ENCODE assay signal across 15 mouse cellular contexts in the genomic region with DNA sequence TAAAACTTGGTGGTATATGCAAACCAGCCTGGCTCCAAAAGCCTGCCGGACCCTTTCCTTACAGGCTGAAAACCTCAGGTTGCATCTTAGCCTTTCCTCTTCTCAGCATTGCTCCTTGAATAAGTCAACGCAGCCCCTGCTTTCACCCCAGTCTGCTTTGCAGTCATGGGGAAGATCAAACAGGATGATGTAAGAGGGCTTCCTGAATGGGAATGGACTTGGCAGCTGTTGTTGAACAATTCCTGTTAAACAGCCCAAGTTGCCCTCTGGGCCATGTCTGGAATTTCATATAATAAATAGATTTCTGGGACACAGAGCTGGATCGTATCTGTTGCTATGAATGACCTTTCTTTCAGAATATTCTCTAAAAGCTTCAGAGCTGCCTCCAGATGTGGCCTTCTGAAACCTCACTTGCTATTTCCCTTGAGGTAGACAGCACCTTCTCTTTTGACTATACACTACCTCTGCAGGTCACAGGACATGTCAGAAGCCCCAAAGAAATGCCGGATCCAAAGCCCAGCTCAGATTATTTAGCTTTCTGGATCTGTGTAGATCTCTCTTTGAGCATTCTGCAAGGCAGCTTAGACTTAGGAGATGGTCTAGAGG. TPM values are rescaled to one million over a fixed set of nuclear protein-coding genes. Genes with fewer than 3 reads are reported as not detected.
A peak's percentile ranks its signal among the peaks of the same experiment; 100 is the strongest.
DNase-seq lines count a peak whose midpoint lies in the region; ATAC-seq and TF ChIP-seq lines count a peak whose summit lies in the region.
"Had no signal": no experiment of that assay in that cellular context is flagged by ENCODE, and none has a peak within 500 bp of the region (broad histone marks: within the 10 kb centered on the region; RNA-seq: fewer than 3 reads in every experiment).

No protein-coding gene starts in this region.

- WGBS in kidney, adult 2 months, result 56% methylated on average over 4 of the region's 4 CpGs
- WGBS in kidney, embryonic 14.5 days, result 64% methylated on average over 4 of the region's 4 CpGs
- 27% methylated on average over 4 of the region's 4 CpGs for WGBS in lung, postnatal 0 days

- TF ChIP-seq CTCF in kidney, adult 2 months (conservative IDR thresholded peaks at IDR 0.05; ENCODE audit: insufficient read depth, insufficient read length, low read depth, low read length), result no peak
- TF ChIP-seq CTCF in lung, postnatal 0 days (IDR thresholded peaks at IDR 0.05), result no peak

- intact Hi-C loops in left cerebral cortex, postnatal 36 days (cut with DNase I), result no loop called here

- no peak overlapping the region for H3K27ac ChIP-seq in kidney, adult 2 months (ENCODE audit: insufficient read depth, low read depth, low read length)
- H3K27ac ChIP-seq in kidney, embryonic 14.5 days (ENCODE audit: low read depth, low read length), result no peak overlapping the region
- H3K27ac ChIP-seq in lung, postnatal 0 days (ENCODE audit: low read length), result no peak overlapping the region
- H3K27ac ChIP-seq: limb, embryonic 15.5 days; stomach, embryonic 15.5 days had no signal

- H3K4me1 ChIP-seq in kidney, adult 2 months (ENCODE audit: control insufficient read depth, insufficient read depth, low read length), result no peaks in the 10 kb centered on the region
- no peaks in the 10 kb centered on the region for H3K4me1 ChIP-seq in kidney, embryonic 14.5 days (ENCODE audit: control insufficient read depth, insufficient read depth, low read length)
- peaks cover 5% of the 10 kb centered on the region; the same call in 1 of the 2 replicates for H3K4me1 ChIP-seq in lung, postnatal 0 days (ENCODE audit: insufficient read depth, low read depth, low read length)
- H3K4me1 ChIP-seq: heart, embryonic 12.5 days had no signal

- no peaks in the 10 kb centered on the region for H3K36me3 ChIP-seq in kidney, adult 2 months (ENCODE audit: control insufficient read depth, insufficient read depth, low read length)
- no peaks in the 10 kb centered on the region for H3K36me3 ChIP-seq in kidney, embryonic 14.5 days (ENCODE audit: control insufficient read depth, insufficient read depth, low read length)
- H3K36me3 ChIP-seq in lung, postnatal 0 days (ENCODE audit: insufficient read depth, low read length), result no peaks in the 10 kb centered on the region
- H3K36me3 ChIP-seq: heart, embryonic 12.5 days; limb, embryonic 15.5 days; stomach, embryonic 15.5 days had no signal

- TF ChIP-seq POLR2A in kidney, adult 2 months (IDR thresholded peaks at IDR 0.05; ENCODE audit: low read depth, low read length), result no peak

- DNase-seq in kidney, adult 2 months, result peak; percentile 35
- DNase-seq in CD4-positive helper T cell, adult 2 months (ENCODE audit: low read depth, low spot score), result peak; percentile 42
- peak; percentile 40 for DNase-seq in adipocyte (ENCODE audit: low spot score)
- peak; percentile 60 for DNase-seq in lung, postnatal 0 days (ENCODE audit: low spot score)
- no peak for DNase-seq in layer of hippocampus, postnatal 36 days
- no peak for DNase-seq in left cerebral cortex, postnatal 36 days (ENCODE audit: low spot score in 2 of 2)

- H3K4me3 ChIP-seq in kidney, adult 2 months (ENCODE audit: insufficient read depth, low read depth, low read length), result no peak overlapping the region
- no peak overlapping the region for H3K4me3 ChIP-seq in kidney, embryonic 14.5 days (ENCODE audit: low read length)
- no peak overlapping the region for H3K4me3 ChIP-seq in lung, postnatal 0 days (ENCODE audit: low read depth, low read length)
- H3K4me3 ChIP-seq: heart, embryonic 12.5 days; limb, embryonic 15.5 days; stomach, embryonic 15.5 days had no signal

- no peak overlapping the region for H3K4me2 ChIP-seq in kidney, embryonic 14.5 days (replicated peaks; ENCODE audit: low read depth, low read length)
- H3K4me2 ChIP-seq in lung, postnatal 0 days (replicated peaks; ENCODE audit: low read depth, low read length), result no peak overlapping the region
- H3K4me2 ChIP-seq: heart, embryonic 12.5 days; limb, embryonic 15.5 days; stomach, embryonic 15.5 days had no signal

- no peak for TF ChIP-seq EP300 in lung, postnatal 0 days (IDR thresholded peaks at IDR 0.05)

- H3K27me3 ChIP-seq in kidney, adult 2 months (replicated peaks; ENCODE audit: control insufficient read depth, insufficient read depth, low read length), result no peaks in the 10 kb centered on the region
- H3K27me3 ChIP-seq in kidney, embryonic 14.5 days (ENCODE audit: control insufficient read depth, insufficient read depth, low read length), result no peaks in the 10 kb centered on the region
- no peaks in the 10 kb centered on the region for H3K27me3 ChIP-seq in lung, postnatal 0 days (replicated peaks; ENCODE audit: insufficient read depth, low read length)
- H3K27me3 ChIP-seq: limb, embryonic 15.5 days; stomach, embryonic 15.5 days had no signal

- no peak for ATAC-seq in kidney, embryonic 14.5 days (ENCODE audit: low FRiP score, low TSS enrichment)
- peak; percentile 32; the same call in 1 of the 2 replicates for ATAC-seq in lung, postnatal 0 days
- ATAC-seq: intestine, postnatal 0 days had no signal

- H3K9ac ChIP-seq in kidney, embryonic 14.5 days (ENCODE audit: low read depth, low read length), result no peak overlapping the region
- no peak overlapping the region for H3K9ac ChIP-seq in lung, postnatal 0 days (replicated peaks; ENCODE audit: low read depth)
- H3K9ac ChIP-seq: heart, embryonic 12.5 days; limb, embryonic 15.5 days; stomach, embryonic 15.5 days had no signal

- no peaks in the 10 kb centered on the region for H3K9me3 ChIP-seq in kidney, embryonic 14.5 days (ENCODE audit: control insufficient read depth, low read length)
- no peaks in the 10 kb centered on the region for H3K9me3 ChIP-seq in lung, postnatal 0 days (ENCODE audit: low read length)
- H3K9me3 ChIP-seq: heart, embryonic 12.5 days; limb, embryonic 15.5 days; stomach, embryonic 15.5 days had no signal

RNA-seq across cellular contexts. Expression of a gene that starts 1.0 kb away (rescaled TPM):
- 0.03 and 0.14 TPM in 2 replicates for polyA plus RNA-seq in kidney, adult 2 months (2012; rRNA removed)
- not detected in 2 replicates for polyA plus RNA-seq in kidney, embryonic 14.5 days (2014; fragmentation: Nextera tagmentation; extraction: Ambion mirVana)
- polyA plus RNA-seq in lung, postnatal 0 days (2015; fragmentation: Nextera tagmentation; extraction: Ambion mirVana), result 0.10 TPM in 1 of 2 replicates, not detected in the other
- not detected for total RNA-seq in layer of hippocampus, postnatal 36 days (2021)
- total RNA-seq in left cerebral cortex, postnatal 36 days (2021), result not detected
- total RNA-seq: adrenal gland, postnatal 4 days; gastrocnemius, adult 18-20 months had no signal
- polyA plus RNA-seq: forebrain, embryonic 11.5 days; heart, embryonic 12.5 days; hindbrain, embryonic 11.5 days; limb, embryonic 15.5 days had no signal

Comparison
In these comparisons a context has a peak if more than half of its experiments do, and no peak if none do; other contexts are left out.
1. DNase-seq: peak in kidney, adult 2 months (single experiment), CD4-positive helper T cell, adult 2 months (single experiment), adipocyte (single experiment) and lung, postnatal 0 days (single experiment); none in layer of hippocampus, postnatal 36 days (0 of 2) and left cerebral cortex, postnatal 36 days (0 of 2).